Mouse (Mus musculus): ENCODE results near the gene Igf2bp2. TPM values are rescaled to one million over a fixed set of nuclear protein-coding genes. Genes with fewer than 3 reads are reported as not detected.

The Igf2bp2 gene
- polyA plus RNA-seq, 1 experiment from 2014 or later = 84.4 TPM

DNA sequence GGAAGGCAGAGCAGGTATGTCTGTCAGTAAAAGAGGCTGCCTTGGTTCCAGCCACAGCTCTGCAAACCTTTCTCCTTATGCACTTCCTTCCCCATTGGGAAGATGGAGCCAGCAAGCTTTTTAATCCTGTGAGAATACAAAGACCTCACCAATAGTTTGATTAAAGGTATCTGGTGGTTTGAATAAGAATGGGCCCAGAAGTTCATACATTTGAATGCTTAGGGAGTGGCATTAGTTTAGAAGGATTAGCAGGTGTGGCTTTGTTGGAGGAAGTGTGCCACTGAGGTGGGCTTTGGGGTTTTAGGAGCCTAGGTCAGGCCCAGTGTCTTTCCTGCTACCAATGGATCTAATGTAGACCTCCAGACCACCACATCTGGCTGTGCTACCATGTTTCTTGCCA, 97.6 kb downstream of the Igf2bp2 start:
- no peak overlapping the region for H3K9ac ChIP-seq
- peaks cover 90% of the 10 kb centered on the region for H3K36me3 ChIP-seq
- no peak overlapping the region for H3K4me2 ChIP-seq (replicated peaks)
- no peak overlapping the region for H3K4me3 ChIP-seq (replicated peaks)
- H3K4me1 ChIP-seq = no peaks in the 10 kb centered on the region
- no peaks in the 10 kb centered on the region for H3K9me3 ChIP-seq (replicated peaks)
- H3K27me3 ChIP-seq = no peaks in the 10 kb centered on the region
- no peak for ATAC-seq (ENCODE audit: insufficient number of reproducible peaks, low FRiP score, low TSS enrichment, low read depth)
- H3K27ac ChIP-seq (replicated peaks) = no peak overlapping the region

DNA sequence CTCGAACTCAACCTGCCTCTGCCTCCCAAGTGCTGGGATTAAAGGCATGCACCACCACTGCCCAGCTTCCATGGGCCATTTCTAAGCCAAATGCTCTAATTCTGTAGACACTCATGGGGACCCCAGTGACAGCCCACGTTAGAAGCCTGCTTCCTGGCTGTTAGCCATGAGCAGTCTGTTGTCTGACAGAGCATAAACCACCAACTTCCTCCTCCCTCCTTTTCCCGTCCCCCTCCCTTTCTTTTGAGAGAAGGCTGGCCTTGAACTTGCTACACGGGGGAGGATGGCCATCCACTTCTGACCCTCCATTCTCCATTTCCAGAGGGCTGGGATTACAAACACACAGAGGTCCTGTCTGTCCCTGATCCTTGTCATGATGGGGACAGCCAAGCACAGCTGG, 100.8 kb downstream of the Igf2bp2 start:
- Histone ChIP-seq H3K4me3 (replicated peaks) (no peak overlapping the region), H3K4me1 (no peaks in the 10 kb centered on the region), H3K36me3 (peaks cover 79% of the 10 kb centered on the region), H3K9me3 (replicated peaks) (no peaks in the 10 kb centered on the region), H3K4me2 (replicated peaks) (no peak overlapping the region), H3K27me3 (no peaks in the 10 kb centered on the region), H3K9ac (no peak overlapping the region), H3K27ac (replicated peaks) (no peak overlapping the region)
- ATAC-seq (ENCODE audit: insufficient number of reproducible peaks, low FRiP score, low TSS enrichment, low read depth) = no peak
- 80% methylated on average over 4 of the region's 4 CpGs for WGBS

DNA sequence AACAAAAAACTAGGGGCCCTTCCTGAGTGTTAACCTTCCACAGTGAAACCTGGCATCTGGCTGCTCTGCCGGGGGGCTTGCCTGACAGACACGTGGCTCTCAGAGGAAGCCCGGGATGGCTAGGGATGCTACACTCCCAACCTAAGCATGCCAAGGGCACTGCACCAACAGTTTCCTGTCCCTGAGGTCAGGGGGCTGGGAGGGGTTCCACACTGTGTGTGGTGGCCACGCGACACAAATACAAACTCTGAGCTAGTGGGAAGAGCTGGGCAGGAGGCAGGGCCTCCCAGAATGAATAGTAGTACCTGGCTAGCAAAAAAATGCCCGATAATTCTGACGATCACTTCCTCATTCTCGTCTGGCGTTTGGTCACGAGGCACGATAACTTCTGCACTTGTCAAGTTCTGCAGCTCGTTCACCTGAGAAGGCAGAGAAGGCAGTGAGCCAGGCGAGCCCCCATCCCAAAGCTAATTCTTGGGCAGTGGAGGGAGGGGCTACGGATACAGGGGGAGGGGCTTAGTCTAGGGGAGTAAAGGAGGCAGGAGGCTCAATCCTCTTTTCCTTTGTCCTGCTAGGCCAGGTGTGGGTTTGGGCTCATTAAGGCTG, 101.4 kb downstream of the Igf2bp2 start:
- peaks cover 75% of the 10 kb centered on the region for H3K36me3 ChIP-seq
- no peak for ATAC-seq (ENCODE audit: insufficient number of reproducible peaks, low FRiP score, low TSS enrichment, low read depth)
- no peak overlapping the region for H3K4me3 ChIP-seq (replicated peaks)
- H3K9me3 ChIP-seq (replicated peaks) = no peaks in the 10 kb centered on the region
- H3K9ac ChIP-seq = no peak overlapping the region
- H3K27me3 ChIP-seq = no peaks in the 10 kb centered on the region
- no peak overlapping the region for H3K4me2 ChIP-seq (replicated peaks)
- H3K27ac ChIP-seq (replicated peaks) = no peak overlapping the region
- 76% methylated on average over 14 of the region's 14 CpGs for WGBS
- H3K4me1 ChIP-seq = no peaks in the 10 kb centered on the region

DNA sequence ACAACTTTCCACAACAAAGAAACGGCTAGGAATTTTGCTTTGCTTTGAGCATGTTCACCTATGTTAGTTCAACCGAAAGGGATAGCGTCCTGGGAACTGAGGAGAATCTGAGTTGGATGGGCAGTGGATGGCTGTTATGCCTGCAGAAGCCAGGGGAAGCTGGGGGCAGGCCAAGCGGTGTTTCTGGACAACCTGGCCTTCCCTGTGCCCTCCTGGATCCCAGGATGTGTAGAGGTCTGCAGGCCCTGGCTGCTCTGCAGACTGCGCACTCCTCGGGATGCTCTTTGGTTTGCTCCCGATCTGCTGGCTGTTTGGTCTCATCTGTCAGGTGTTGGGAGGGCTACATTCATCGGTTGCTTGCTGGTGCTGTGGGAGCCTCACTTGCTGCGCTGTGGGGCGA, 102.7 kb downstream of the Igf2bp2 start:
- H3K9me3 ChIP-seq (replicated peaks) = no peaks in the 10 kb centered on the region
- H3K27ac ChIP-seq (replicated peaks) = no peak overlapping the region
- no peak overlapping the region for H3K4me3 ChIP-seq (replicated peaks)
- no peaks in the 10 kb centered on the region for H3K27me3 ChIP-seq
- no peak overlapping the region for H3K9ac ChIP-seq
- peaks cover 63% of the 10 kb centered on the region for H3K36me3 ChIP-seq
- no peaks in the 10 kb centered on the region for H3K4me1 ChIP-seq
- ATAC-seq (ENCODE audit: insufficient number of reproducible peaks, low FRiP score, low TSS enrichment, low read depth) = no peak
- no peak overlapping the region for H3K4me2 ChIP-seq (replicated peaks)
- 93% methylated on average over 10 of the region's 10 CpGs for WGBS

DNA sequence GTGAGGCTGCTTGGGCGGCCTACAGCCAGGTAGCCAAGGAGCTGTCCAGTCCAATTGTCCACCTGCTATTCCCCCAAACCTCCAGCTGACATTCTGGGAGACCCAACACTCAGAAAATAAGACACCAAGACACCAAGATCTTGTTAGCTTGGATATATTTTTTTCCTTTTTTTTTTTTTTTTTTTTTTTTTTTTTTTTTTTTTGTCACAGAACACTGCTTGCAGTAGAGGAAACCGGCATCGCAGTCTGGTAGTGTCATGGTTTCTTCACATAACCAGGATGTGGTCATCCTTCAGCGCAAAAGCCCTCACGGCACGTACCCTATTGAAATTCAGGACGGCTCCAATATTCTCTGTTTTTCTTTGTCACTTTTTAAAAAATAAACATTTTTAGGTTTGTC, 104.2 kb downstream of the Igf2bp2 start:
- Histone ChIP-seq H3K27me3 (no peaks in the 10 kb centered on the region), H3K4me1 (no peaks in the 10 kb centered on the region), H3K27ac (replicated peaks) (no peak overlapping the region), H3K9me3 (replicated peaks) (no peaks in the 10 kb centered on the region), H3K4me3 (replicated peaks) (no peak overlapping the region), H3K4me2 (replicated peaks) (no peak overlapping the region), H3K9ac (no peak overlapping the region), H3K36me3 (peaks cover 47% of the 10 kb centered on the region)
- ATAC-seq (ENCODE audit: insufficient number of reproducible peaks, low FRiP score, low TSS enrichment, low read depth) = no peak
- WGBS = 92% methylated on average over 7 of the region's 7 CpGs

DNA sequence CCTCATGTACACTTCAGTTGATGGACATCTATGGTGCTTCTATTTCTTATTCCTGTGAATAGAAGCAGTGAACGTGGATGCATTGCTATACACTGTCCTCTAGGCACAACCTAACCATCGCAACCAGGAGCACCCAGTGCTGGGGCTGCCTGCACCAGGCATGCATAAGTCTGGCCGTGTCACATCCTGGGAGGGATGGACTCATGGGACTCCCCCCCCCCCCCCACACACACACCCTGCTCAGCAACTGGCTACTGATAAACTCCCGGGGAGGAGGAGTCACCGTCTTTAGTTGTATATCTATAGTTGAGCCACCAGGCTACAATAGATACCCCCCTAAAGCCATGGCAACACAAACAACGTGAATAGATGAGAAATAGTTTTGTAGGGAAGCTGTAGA, 105.6 kb downstream of the Igf2bp2 start:
- Histone ChIP-seq H3K4me3 (replicated peaks) (no peak overlapping the region), H3K4me1 (no peaks in the 10 kb centered on the region), H3K9me3 (replicated peaks) (0 out of 2 replicates have a peak, but pooled peaks cover 2% of the 10 kb centered on the region), H3K36me3 (peaks cover 35% of the 10 kb centered on the region), H3K9ac (no peak overlapping the region), H3K27ac (replicated peaks) (no peak overlapping the region), H3K27me3 (no peaks in the 10 kb centered on the region), H3K4me2 (replicated peaks) (no peak overlapping the region)
- 82% methylated on average over 6 of the region's 6 CpGs for WGBS
- ATAC-seq (ENCODE audit: insufficient number of reproducible peaks, low FRiP score, low TSS enrichment, low read depth) = no peak

DNA sequence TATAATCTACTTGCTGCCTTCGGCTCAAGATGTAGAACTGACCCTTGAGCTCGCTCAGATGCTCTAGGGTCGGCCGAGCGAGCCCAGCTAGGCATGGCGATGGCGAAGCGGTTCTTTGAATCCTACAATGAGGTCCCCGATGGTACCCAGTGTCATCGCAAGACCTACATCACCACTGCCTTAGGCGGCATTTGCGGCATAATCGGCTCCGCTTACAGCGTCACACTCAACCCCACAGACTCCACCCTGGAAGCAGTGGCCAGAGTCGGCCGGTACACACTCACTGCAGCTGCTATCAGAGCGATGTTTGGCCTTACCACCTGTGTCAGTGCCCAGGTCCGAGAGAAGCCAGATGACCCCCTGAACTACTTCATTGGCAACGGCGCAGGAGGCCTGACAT, 109.7 kb downstream of the Igf2bp2 start:
- Histone ChIP-seq H3K4me3 (replicated peaks) (no peak overlapping the region), H3K27me3 (no peaks in the 10 kb centered on the region), H3K4me1 (no peaks in the 10 kb centered on the region), H3K27ac (replicated peaks) (no peak overlapping the region), H3K9me3 (replicated peaks) (0 out of 2 replicates have a peak, but pooled peaks cover 2% of the 10 kb centered on the region), H3K36me3 (no peaks in the 10 kb centered on the region), H3K9ac (no peak overlapping the region), H3K4me2 (replicated peaks) (no peak overlapping the region)
- 94% methylated on average over 21 of the region's 21 CpGs for WGBS
- no peak for ATAC-seq (ENCODE audit: insufficient number of reproducible peaks, low FRiP score, low TSS enrichment, low read depth)

DNA sequence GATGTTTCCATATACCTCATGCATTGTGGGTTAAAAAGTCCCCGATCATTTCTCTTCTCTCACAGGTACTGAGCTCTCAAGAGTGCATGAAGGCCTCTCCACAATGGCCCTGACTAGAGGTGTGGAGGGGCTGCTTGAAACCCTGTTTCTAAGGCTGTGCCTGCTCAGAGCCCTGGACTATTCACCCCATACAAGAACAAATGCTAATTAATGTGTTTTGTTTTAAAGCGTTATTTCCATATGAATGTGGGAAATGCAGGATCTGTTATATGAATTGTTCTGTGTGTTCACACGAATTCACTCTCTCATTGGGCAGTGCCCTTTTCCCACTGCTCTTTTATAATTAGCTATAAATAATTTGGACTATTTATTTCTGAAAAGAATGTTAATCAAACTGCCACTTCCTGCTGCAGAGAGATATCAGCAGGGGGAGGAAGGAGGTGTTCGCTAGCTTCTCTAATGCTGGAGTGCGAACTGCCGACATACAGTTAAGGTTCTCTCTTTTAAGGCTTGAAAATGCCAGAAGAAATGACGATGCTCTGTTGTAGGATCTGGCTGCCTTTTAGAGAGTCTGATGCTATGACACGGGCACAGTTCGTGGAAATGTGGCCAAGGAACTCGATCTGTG, 116.2 kb downstream of the Igf2bp2 start:
- Histone ChIP-seq H3K27me3 (no peaks in the 10 kb centered on the region), H3K4me1 (no peaks in the 10 kb centered on the region), H3K4me2 (replicated peaks) (no peak overlapping the region), H3K36me3 (peaks cover 34% of the 10 kb centered on the region), H3K9ac (no peak overlapping the region), H3K27ac (replicated peaks) (no peak overlapping the region), H3K4me3 (replicated peaks) (no peak overlapping the region), H3K9me3 (replicated peaks) (no peaks in the 10 kb centered on the region)
- WGBS = 89% methylated on average over 10 of the region's 10 CpGs
- no peak for ATAC-seq (ENCODE audit: insufficient number of reproducible peaks, low FRiP score, low TSS enrichment, low read depth)

DNA sequence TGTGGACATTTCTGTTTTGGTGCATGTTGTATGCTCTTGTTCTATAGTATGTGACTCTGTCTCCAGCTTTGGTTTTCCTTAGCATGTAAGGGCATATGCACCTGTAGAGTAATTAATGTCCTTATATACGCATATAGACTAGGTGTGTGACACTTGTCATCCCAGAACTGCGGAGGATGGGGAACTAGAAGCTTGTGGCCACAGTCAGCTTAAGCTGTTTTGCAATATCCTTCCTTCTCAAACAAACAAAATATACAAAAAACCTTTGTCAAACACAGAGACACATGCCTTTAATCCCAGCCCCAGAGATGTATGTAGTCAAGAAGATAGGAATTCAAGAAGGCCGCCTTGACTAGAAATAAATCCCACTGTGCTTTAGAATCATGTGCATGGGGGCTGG, 117.2 kb downstream of the Igf2bp2 start:
- no peaks in the 10 kb centered on the region for H3K9me3 ChIP-seq (replicated peaks)
- H3K36me3 ChIP-seq = peaks cover 42% of the 10 kb centered on the region
- H3K4me1 ChIP-seq = no peaks in the 10 kb centered on the region
- H3K27ac ChIP-seq (replicated peaks) = no peak overlapping the region
- no peak overlapping the region for H3K9ac ChIP-seq
- no peak for ATAC-seq (ENCODE audit: insufficient number of reproducible peaks, low FRiP score, low TSS enrichment, low read depth)
- H3K27me3 ChIP-seq = no peaks in the 10 kb centered on the region
- H3K4me2 ChIP-seq (replicated peaks) = no peak overlapping the region
- H3K4me3 ChIP-seq (replicated peaks) = no peak overlapping the region
- WGBS = 94% methylated on average over 3 of the region's 3 CpGs

- Histone ChIP-seq H3K9ac (no peak overlapping the region), H3K4me2 (replicated peaks) (no peak overlapping the region), H3K9me3 (replicated peaks) (no peaks in the 10 kb centered on the region), H3K27ac (replicated peaks) (no peak overlapping the region), H3K4me1 (no peaks in the 10 kb centered on the region), H3K4me3 (replicated peaks) (no peak overlapping the region), H3K36me3 (peaks cover 57% of the 10 kb centered on the region), H3K27me3 (no peaks in the 10 kb centered on the region)
- 87% methylated on average over 4 of the region's 4 CpGs for WGBS
- no peak for ATAC-seq (ENCODE audit: insufficient number of reproducible peaks, low FRiP score, low TSS enrichment, low read depth)
Measured at GRCm38 (mm10) chr16:22043830-22044229, 119.3 kb downstream of the Igf2bp2 start.

DNA sequence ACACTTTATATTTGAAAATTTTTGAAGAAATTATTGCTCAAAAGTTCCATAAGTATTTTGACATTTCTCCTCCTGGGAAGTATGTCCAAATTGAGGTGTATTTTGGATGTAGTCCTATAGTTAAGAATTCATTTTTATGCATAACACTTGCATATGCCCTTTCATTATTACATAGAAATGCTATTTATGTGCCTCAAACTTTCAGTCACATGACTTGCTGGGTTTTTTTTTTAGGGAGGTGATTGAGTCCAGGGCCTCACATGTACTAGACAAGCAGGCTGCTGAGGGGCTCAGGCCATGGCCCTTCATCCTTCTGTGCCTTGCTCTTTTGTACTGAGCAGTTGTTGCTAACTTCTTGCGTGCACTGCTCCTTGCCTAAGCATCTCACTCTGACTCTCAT, 123.1 kb downstream of the Igf2bp2 start:
- Histone ChIP-seq H3K27ac (replicated peaks) (no peak overlapping the region), H3K9ac (no peak overlapping the region), H3K36me3 (peaks cover 60% of the 10 kb centered on the region), H3K4me3 (replicated peaks) (no peak overlapping the region), H3K27me3 (no peaks in the 10 kb centered on the region), H3K4me1 (no peaks in the 10 kb centered on the region), H3K4me2 (replicated peaks) (no peak overlapping the region), H3K9me3 (replicated peaks) (no peaks in the 10 kb centered on the region)
- 97% methylated on average over 1 of the region's 1 CpGs for WGBS
- ATAC-seq (ENCODE audit: insufficient number of reproducible peaks, low FRiP score, low TSS enrichment, low read depth) = no peak

GRCm38 (mm10) chr16:22038554-22038953, 124.5 kb downstream of the Igf2bp2 start:
- H3K27ac ChIP-seq (replicated peaks) = no peak overlapping the region
- no peaks in the 10 kb centered on the region for H3K4me1 ChIP-seq
- H3K9ac ChIP-seq = no peak overlapping the region; the same call in 1 of the 2 replicates
- H3K9me3 ChIP-seq (replicated peaks) = no peaks in the 10 kb centered on the region
- peaks cover 46% of the 10 kb centered on the region for H3K36me3 ChIP-seq
- no peak overlapping the region for H3K4me2 ChIP-seq (replicated peaks)
- no peak overlapping the region for H3K4me3 ChIP-seq (replicated peaks)
- no peak for ATAC-seq (ENCODE audit: insufficient number of reproducible peaks, low FRiP score, low TSS enrichment, low read depth)
- H3K27me3 ChIP-seq = no peaks in the 10 kb centered on the region
- 83% methylated on average over 10 of the region's 10 CpGs for WGBS

Data from embryonic facial prominence, embryonic 15.5 days (tissue).